Mouse (Mus musculus): ENCODE measurements around the gene Tmem213. TPM values are rescaled to one million over a fixed set of nuclear protein-coding genes. Genes with fewer than 3 reads are reported as not detected.

Tmem213 gene
- total and polyA plus RNA-seq, 3 experiments = not detected

- Histone ChIP-seq H3K36me3 (replicated peaks in 1 of 2; ENCODE audit: control insufficient read depth in 1 of 2, insufficient read depth in 1 of 2, low read length in 1 of 2) (no peaks in the 10 kb centered on the region), H3K79me2 (replicated peaks; ENCODE audit: control insufficient read depth, extremely low read depth, insufficient read depth, poor library complexity, severe bottlenecking) (no peaks in the 10 kb centered on the region), H3K27me3 (replicated peaks) (no peaks in the 10 kb centered on the region), H3K4me3 (replicated peaks in 1 of 3; ENCODE audit: low read depth in 2 of 3, low read length in 2 of 3, poor library complexity in 1 of 3) (no peak overlapping the region), H3K9me3 (replicated peaks; ENCODE audit: low read length) (peaks cover 3% of the 10 kb centered on the region), H3K4me1 (ENCODE audit: control insufficient read depth in 1 of 2, insufficient read depth in 2 of 2) (no peaks in the 10 kb centered on the region), H3K27ac (ENCODE audit: insufficient read depth, low read depth) (no peak overlapping the region), H3K4me2 (ENCODE audit: insufficient read depth, low read depth, poor library complexity, severe bottlenecking) (no peak overlapping the region), H3K9ac (ENCODE audit: insufficient read depth, low read depth) (no peak overlapping the region)
- dilution Hi-C loops (cut with MboI; ENCODE audit: extremely low pct_ligation_motif_present, extremely low pct_unique_long_range_greater_than_20kb, low sequenced_read_pairs) = no loop called here
- DNase-seq (ENCODE audit: extremely low read depth) = no peak
- TF ChIP-seq ZNF384 (IDR thresholded peaks at IDR 0.05; ENCODE audit: low read depth, low read length) (no peak), RAD21 (IDR thresholded peaks at IDR 0.05; ENCODE audit: low read depth, low read length) (no peak), TBP (conservative IDR thresholded peaks at IDR 0.05; ENCODE audit: low read depth, low read length) (no peak), NRF1 (IDR thresholded peaks at IDR 0.05; ENCODE audit: low read depth, low read length) (no peak), TCF12 (IDR thresholded peaks at IDR 0.05; ENCODE audit: low read depth, low read length) (no peak), RCOR1 (conservative IDR thresholded peaks at IDR 0.05; ENCODE audit: low read depth, low read length) (no peak), ETS1 (conservative IDR thresholded peaks at IDR 0.05; ENCODE audit: low read depth, low read length) (no peak), ZKSCAN1 (IDR thresholded peaks at IDR 0.05; ENCODE audit: borderline replicate concordance, low read depth, low read length) (no peak), ELF1 (IDR thresholded peaks at IDR 0.05; ENCODE audit: low read depth, low read length) (no peak), POLR2A (IDR thresholded peaks at IDR 0.05; ENCODE audit: low read depth, low read length) (no peak), E2F4 (IDR thresholded peaks at IDR 0.05; ENCODE audit: insufficient replicate concordance, low read depth, low read length) (no peak), CHD2 (IDR thresholded peaks at IDR 0.05; ENCODE audit: low read length) (no peak), JUN (IDR thresholded peaks at IDR 0.05; ENCODE audit: insufficient read depth, low read depth, low read length) (no peak), EP300 (IDR thresholded peaks at IDR 0.05; ENCODE audit: low read length) (no peak), KAT2A (IDR thresholded peaks at IDR 0.05; ENCODE audit: insufficient replicate concordance, low read length) (no peak), ZC3H11A (IDR thresholded peaks at IDR 0.05; ENCODE audit: low read depth, low read length) (no peak), NELFE (IDR thresholded peaks at IDR 0.05; ENCODE audit: low read depth, low read length) (no peak), PAX5 (IDR thresholded peaks at IDR 0.05; ENCODE audit: low read length) (no peak), BHLHE40 (IDR thresholded peaks at IDR 0.05; ENCODE audit: low read depth, low read length) (no peak)
- in situ Hi-C loops (cut with MboI; ENCODE audit: low pct_ligation_motif_present, low pct_unique_long_range_greater_than_20kb, low sequenced_read_pairs) = no loop called here
Measured at GRCm38 (mm10) chr6:38105924-38106323, 3.1 kb upstream of the Tmem213 start.

- no peaks in the 10 kb centered on the region for H3K79me2 ChIP-seq (replicated peaks; ENCODE audit: control insufficient read depth, extremely low read depth, insufficient read depth, poor library complexity, severe bottlenecking)
- H3K36me3 ChIP-seq (replicated peaks in 1 of 2; ENCODE audit: control insufficient read depth in 1 of 2, insufficient read depth in 1 of 2, low read length in 1 of 2) = no peaks in the 10 kb centered on the region
- no peak overlapping the region for H3K4me3 ChIP-seq (replicated peaks in 1 of 3; ENCODE audit: low read depth in 2 of 3, low read length in 2 of 3, poor library complexity in 1 of 3)
- H3K27me3 ChIP-seq (replicated peaks) = no peaks in the 10 kb centered on the region
- no peak overlapping the region for H3K9ac ChIP-seq (ENCODE audit: insufficient read depth, low read depth)
- DNase-seq (ENCODE audit: extremely low read depth) = no peak
- H3K27ac ChIP-seq (ENCODE audit: insufficient read depth, low read depth) = no peak overlapping the region
- H3K4me1 ChIP-seq (ENCODE audit: control insufficient read depth in 1 of 2, insufficient read depth in 2 of 2) = no peaks in the 10 kb centered on the region
- dilution Hi-C loops (cut with MboI; ENCODE audit: extremely low pct_ligation_motif_present, extremely low pct_unique_long_range_greater_than_20kb, low sequenced_read_pairs) = no loop called here
- in situ Hi-C loops (cut with MboI; ENCODE audit: low pct_ligation_motif_present, low pct_unique_long_range_greater_than_20kb, low sequenced_read_pairs) = no loop called here
- H3K9me3 ChIP-seq (replicated peaks; ENCODE audit: low read length) = no peaks in the 10 kb centered on the region
- no peak for TF ChIP-seq KAT2A (IDR thresholded peaks at IDR 0.05; ENCODE audit: insufficient replicate concordance, low read length)
- no peak for TF ChIP-seq SMC3 (IDR thresholded peaks at IDR 0.05; ENCODE audit: low read depth, low read length)
- TF ChIP-seq ELF1 (IDR thresholded peaks at IDR 0.05; ENCODE audit: low read depth, low read length) = no peak
- TF ChIP-seq ZC3H11A (IDR thresholded peaks at IDR 0.05; ENCODE audit: low read depth, low read length) = no peak
- TF ChIP-seq ZMIZ1 (IDR thresholded peaks at IDR 0.05; ENCODE audit: low read depth, low read length) = no peak
- no peak overlapping the region for H3K4me2 ChIP-seq (ENCODE audit: insufficient read depth, low read depth, poor library complexity, severe bottlenecking)
Measured at GRCm38 (mm10) chr6:38108449-38108848, 606 bp upstream of the Tmem213 start.

All from CH12.LX (cell line).